Comparison of ENCODE assay signal across 9 mouse cellular contexts in the genomic region with DNA sequence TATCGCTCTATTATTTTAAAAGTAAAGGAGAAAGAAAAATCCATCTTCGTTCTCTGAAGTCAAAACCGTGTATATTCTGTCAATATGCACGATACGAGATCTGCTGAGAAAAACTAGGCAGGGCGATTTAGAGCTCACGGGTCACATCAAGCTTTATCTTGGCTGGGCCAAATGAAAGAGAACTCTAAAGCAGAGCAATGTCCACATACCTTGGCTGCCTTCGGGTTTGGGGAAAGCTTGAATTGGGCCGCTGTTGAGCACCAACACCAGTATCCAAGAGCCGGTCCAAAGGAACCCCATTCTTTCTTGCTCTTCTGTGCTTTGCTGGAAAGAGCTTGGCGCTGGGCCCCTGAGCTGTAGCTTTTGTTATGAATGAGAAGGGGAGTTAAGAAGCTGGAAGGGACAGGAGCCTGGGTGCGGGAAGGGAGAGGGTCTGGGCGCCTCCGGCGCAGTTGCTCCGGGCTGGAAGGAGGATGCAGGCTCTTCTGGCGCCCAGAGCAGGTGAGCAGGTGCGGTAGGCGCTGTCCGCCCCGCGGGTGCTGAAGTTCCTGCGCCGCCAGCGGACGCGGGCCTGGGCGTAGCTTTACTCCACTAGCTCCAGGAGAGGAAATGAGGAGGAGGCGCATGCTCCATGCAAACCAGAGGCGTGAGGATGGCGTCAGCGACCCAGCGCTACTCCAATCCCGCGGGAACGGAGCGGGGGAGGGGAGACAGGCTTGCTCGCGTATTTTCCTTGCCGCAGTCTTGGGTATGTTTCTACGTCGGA. TPM values are rescaled to one million over a fixed set of nuclear protein-coding genes. Genes with fewer than 3 reads are reported as not detected.
DNase-seq lines count a peak whose midpoint lies in the region; ATAC-seq lines count a peak whose summit lies in the region.
"Had no signal": no experiment of that assay in that cellular context is flagged by ENCODE, and none has a peak within 500 bp of the region (broad histone marks: within the 10 kb centered on the region; RNA-seq: fewer than 3 reads in every experiment).

Scg3 (minus strand) TSS at position 631 of the 766 bp plus-strand sequence.

- peak; percentile 3 to 39 for DNase-seq in spleen, postnatal 10 days (ENCODE audit: low spot score in 2 of 2)
- DNase-seq in spleen, adult 12 weeks (ENCODE audit: low spot score), result no peak
- DNase-seq in forebrain, embryonic 11.5 days (ENCODE audit: low spot score), result peak; percentile 94
- peak; percentile 88 for DNase-seq in kidney, postnatal 10 days
- peak; percentile 63 for DNase-seq in liver
- peak; percentile 92 for DNase-seq in neural tube, embryonic 11.5 days (ENCODE audit: low spot score)
- DNase-seq in thymus, adult 18-20 months, result peak; percentile 12 to 15

- no peaks in the 10 kb centered on the region for H3K4me1 ChIP-seq in forebrain, embryonic 11.5 days (replicated peaks; ENCODE audit: control insufficient read depth, insufficient read depth, low read length)
- peaks cover 3% of the 10 kb centered on the region for H3K4me1 ChIP-seq in heart, embryonic 15.5 days (replicated peaks)
- 0 out of 2 replicates have a peak, but pooled peaks cover 2% of the 10 kb centered on the region for H3K4me1 ChIP-seq in neural tube, embryonic 11.5 days (ENCODE audit: control insufficient read depth, insufficient read depth, low read length)

- H3K9ac ChIP-seq in forebrain, embryonic 11.5 days (ENCODE audit: low read length), result peak within 1 kb of the TSS; percentile 68
- H3K9ac ChIP-seq in heart, embryonic 15.5 days, result no peak within 1 kb of the TSS
- peak within 1 kb of the TSS; percentile 73 for H3K9ac ChIP-seq in neural tube, embryonic 11.5 days (ENCODE audit: low read length)

- ATAC-seq in forebrain, embryonic 11.5 days (replicated peaks; ENCODE audit: low FRiP score), result peak; percentile 100
- peak; percentile 85 for ATAC-seq in heart, embryonic 15.5 days (replicated peaks; ENCODE audit: insufficient number of reproducible peaks, insufficient read depth, low FRiP score, low read depth)
- ATAC-seq in neural tube, embryonic 11.5 days (ENCODE audit: insufficient read depth, low FRiP score, low TSS enrichment), result peak; percentile 100

- H3K9me3 ChIP-seq in forebrain, embryonic 11.5 days (ENCODE audit: control insufficient read depth, low read length), result no peaks in the 10 kb centered on the region
- no peaks in the 10 kb centered on the region for H3K9me3 ChIP-seq in heart, embryonic 15.5 days (replicated peaks)
- H3K9me3 ChIP-seq in neural tube, embryonic 11.5 days (ENCODE audit: control insufficient read depth, low read length), result no peaks in the 10 kb centered on the region

- H3K4me2 ChIP-seq in forebrain, embryonic 11.5 days (ENCODE audit: low read depth, low read length, severe bottlenecking), result peak within 1 kb of the TSS; percentile 73
- H3K4me2 ChIP-seq in heart, embryonic 15.5 days, result peak within 1 kb of the TSS; percentile 58
- H3K4me2 ChIP-seq in neural tube, embryonic 11.5 days (ENCODE audit: low read depth), result peak within 1 kb of the TSS; percentile 47

- WGBS in forebrain, embryonic 11.5 days, result 5% methylated on average over 41 of the region's 42 CpGs
- WGBS in heart, embryonic 15.5 days, result 9% methylated on average over 42 of the region's 42 CpGs
- WGBS in neural tube, embryonic 11.5 days, result 8% methylated on average over 42 of the region's 42 CpGs

- H3K27me3 ChIP-seq in forebrain, embryonic 11.5 days (ENCODE audit: control insufficient read depth, insufficient read depth, low read length), result no peaks in the 10 kb centered on the region
- peaks cover 8% of the 10 kb centered on the region for H3K27me3 ChIP-seq in heart, embryonic 15.5 days
- no peaks in the 10 kb centered on the region for H3K27me3 ChIP-seq in neural tube, embryonic 11.5 days (ENCODE audit: control insufficient read depth, insufficient read depth, low read length)

- peak within 1 kb of the TSS; percentile 52 for H3K4me3 ChIP-seq in forebrain, embryonic 11.5 days (ENCODE audit: low read depth, low read length)
- peak within 1 kb of the TSS; percentile 32 for H3K4me3 ChIP-seq in heart, embryonic 15.5 days
- H3K4me3 ChIP-seq in neural tube, embryonic 11.5 days (ENCODE audit: low read depth, low read length), result peak within 1 kb of the TSS; percentile 54

- no peaks in the 10 kb centered on the region for H3K36me3 ChIP-seq in forebrain, embryonic 11.5 days (ENCODE audit: control insufficient read depth, insufficient read depth, low read length)
- no peaks in the 10 kb centered on the region for H3K36me3 ChIP-seq in heart, embryonic 15.5 days
- no peaks in the 10 kb centered on the region for H3K36me3 ChIP-seq in neural tube, embryonic 11.5 days (ENCODE audit: control insufficient read depth, insufficient read depth, low read length)

- H3K27ac ChIP-seq in forebrain, embryonic 11.5 days (ENCODE audit: low read depth, low read length), result peak within 1 kb of the TSS; percentile 53; the same call in 1 of the 2 replicates
- no peak within 1 kb of the TSS for H3K27ac ChIP-seq in heart, embryonic 15.5 days
- peak within 1 kb of the TSS; percentile 67 for H3K27ac ChIP-seq in neural tube, embryonic 11.5 days (ENCODE audit: low read depth, low read length)

RNA-seq across cellular contexts. Expression of gene Scg3, which starts in this region (rescaled TPM):
- 41.4 and 42.8 TPM in 2 replicates for polyA plus RNA-seq in forebrain, embryonic 11.5 days (2014; fragmentation: Nextera tagmentation; extraction: Ambion mirVana)
- polyA plus RNA-seq in heart, embryonic 15.5 days (2015; fragmentation: Nextera tagmentation; extraction: Ambion mirVana), result 0.15 and 1.4 TPM in 2 replicates
- 60.4 and 62.4 TPM in 2 replicates for polyA plus RNA-seq in neural tube, embryonic 11.5 days (2014; fragmentation: Nextera tagmentation; extraction: Ambion mirVana)
- polyA plus RNA-seq: C2C12 had no signal

Comparison
In these comparisons a context has a peak if more than half of its experiments do, and no peak if none do; other contexts are left out.
1. RNA of gene Scg3 (polyA plus RNA-seq): 60.4 to 62.4 TPM in neural tube, embryonic 11.5 days and 41.4 to 42.8 TPM in forebrain, embryonic 11.5 days; 0.15 to 1.4 TPM in heart, embryonic 15.5 days; every median in the first group is over 10 times any median in the second.
2. Peak in every context shown above with its lines, with median percentiles within 50 percentile points of each other: ATAC-seq, H3K4me2 ChIP-seq and H3K4me3 ChIP-seq.